Mouse (Mus musculus): ENCODE data around the gene Gm49380.
"Not testable (repeated sequence)": the region's sequence is repeated elsewhere in the genome, so short reads cannot be mapped to it uniquely, and the experiment has no call there.

The Gm49380 gene

GRCm38 (mm10) chr9:44125546-44126428 is 12.5 kb upstream of the Gm49380 start:
- DNase-seq (ENCODE audit: low spot score in 2 of 2) = peak; percentile 71 to 82

- no peak for DNase-seq (ENCODE audit: low spot score in 2 of 2)
Observed at GRCm38 (mm10) chr9:44125026-44125425, 11.7 kb upstream of the Gm49380 start.

GRCm38 (mm10) chr9:44124317-44124716 is 11.0 kb upstream of the Gm49380 start:
- no peak for DNase-seq (ENCODE audit: low spot score in 2 of 2)

GRCm38 (mm10) chr9:44119948-44120465 is 6.7 kb upstream of the Gm49380 start:
- no peak for DNase-seq (ENCODE audit: low spot score in 2 of 2)

- DNase-seq (ENCODE audit: low spot score in 2 of 2) = no peak
Observed at GRCm38 (mm10) chr9:44119011-44119410, 5.7 kb upstream of the Gm49380 start.

- no peak for DNase-seq (ENCODE audit: low spot score in 2 of 2)
Observed at GRCm38 (mm10) chr9:44116182-44116581, 2.9 kb upstream of the Gm49380 start.

GRCm38 (mm10) chr9:44115599-44115998 is 2.3 kb upstream of the Gm49380 start:
- no peak for DNase-seq (ENCODE audit: low spot score in 2 of 2)

GRCm38 (mm10) chr9:44114453-44114852 is 1.2 kb upstream of the Gm49380 start:
- no peak for DNase-seq (ENCODE audit: low spot score in 2 of 2)

GRCm38 (mm10) chr9:44111909-44112308 is 1.4 kb downstream of the Gm49380 start:
- not testable (repeated sequence) for DNase-seq (ENCODE audit: low spot score in 2 of 2)

- peak; percentile 47 to 59 for DNase-seq (ENCODE audit: low spot score in 2 of 2)
Observed at GRCm38 (mm10) chr9:44109360-44110095, 3.8 kb downstream of the Gm49380 start.

GRCm38 (mm10) chr9:44108269-44109055 is 4.8 kb downstream of the Gm49380 start:
- DNase-seq (ENCODE audit: low spot score in 2 of 2) = no peak

- no peak for DNase-seq (ENCODE audit: low spot score in 2 of 2)
Observed at GRCm38 (mm10) chr9:44107557-44108179, 5.6 kb downstream of the Gm49380 start.

- DNase-seq (ENCODE audit: low spot score in 2 of 2) = peak in 1 of 2 experiments; percentile 31
Observed at GRCm38 (mm10) chr9:44107110-44107509, 6.2 kb downstream of the Gm49380 start, which contains the start of gene C1qtnf5. TSS of gene C1qtnf5 (plus strand) at chr9:44107245.

- no peak for DNase-seq (ENCODE audit: low spot score in 2 of 2)
Observed at GRCm38 (mm10) chr9:44106596-44106995, 6.7 kb downstream of the Gm49380 start.

- DNase-seq (ENCODE audit: low spot score in 2 of 2) = no peak
Observed at GRCm38 (mm10) chr9:44106182-44106581, 7.1 kb downstream of the Gm49380 start.

- no peak for DNase-seq (ENCODE audit: low spot score in 2 of 2)
Observed at GRCm38 (mm10) chr9:44105781-44106180, 7.5 kb downstream of the Gm49380 start.

GRCm38 (mm10) chr9:44104881-44105280 is 8.4 kb downstream of the Gm49380 start:
- no peak for DNase-seq (ENCODE audit: low spot score in 2 of 2)

- no peak for DNase-seq (ENCODE audit: low spot score in 2 of 2)
Observed at GRCm38 (mm10) chr9:44101490-44101889, 11.8 kb downstream of the Gm49380 start, which contains the start of gene Mfrp. TSS of gene Mfrp (plus strand) at chr9:44101729.

GRCm38 (mm10) chr9:44096536-44096935 is 16.8 kb downstream of the Gm49380 start:
- no peak for DNase-seq (ENCODE audit: low spot score in 2 of 2)

GRCm38 (mm10) chr9:44095781-44096180 is 17.5 kb downstream of the Gm49380 start:
- DNase-seq (ENCODE audit: low spot score in 2 of 2) = no peak

- no peak for DNase-seq (ENCODE audit: low spot score in 2 of 2)
Observed at GRCm38 (mm10) chr9:44094737-44095136, 18.6 kb downstream of the Gm49380 start.
